Mouse (Mus musculus): ENCODE measurements at regions not wholly inside any gene's neighbourhood (a gene's known extent, or its start where the extent isn't known, plus 50 kb on each side); places are given as distances from the start of the nearest gene placed in this dataset.

GRCm38 (mm10) chr1:186198391-186198790, 81.3 kb upstream of the Lyplal1 start:
- H3K4me3 ChIP-seq (replicated peaks) = no peak overlapping the region
- no peaks in the 10 kb centered on the region for H3K4me1 ChIP-seq
- no peak for ATAC-seq (ENCODE audit: insufficient read depth, low FRiP score, low read depth)
- H3K27me3 ChIP-seq (replicated peaks) = no peaks in the 10 kb centered on the region
- H3K9ac ChIP-seq = no peak overlapping the region
- H3K36me3 ChIP-seq = no peaks in the 10 kb centered on the region
- H3K9me3 ChIP-seq = no peaks in the 10 kb centered on the region
- no peak overlapping the region for H3K27ac ChIP-seq
- 82% methylated on average over 1 of the region's 1 CpGs for WGBS
- no peak overlapping the region for H3K4me2 ChIP-seq

- Histone ChIP-seq H3K27ac (no peak overlapping the region), H3K36me3 (no peaks in the 10 kb centered on the region), H3K4me1 (no peaks in the 10 kb centered on the region), H3K9ac (no peak overlapping the region), H3K27me3 (replicated peaks) (no peaks in the 10 kb centered on the region), H3K4me3 (replicated peaks) (no peak overlapping the region), H3K4me2 (no peak overlapping the region), H3K9me3 (no peaks in the 10 kb centered on the region)
- no peak for ATAC-seq (ENCODE audit: insufficient read depth, low FRiP score, low read depth)
- WGBS = 67% methylated on average over 2 of the region's 2 CpGs
Observed at GRCm38 (mm10) chr1:186197057-186197456, 79.9 kb upstream of the Lyplal1 start.

- H3K36me3 ChIP-seq = no peaks in the 10 kb centered on the region
- WGBS = 33% methylated on average over 11 of the region's 11 CpGs
- no peaks in the 10 kb centered on the region for H3K9me3 ChIP-seq
- H3K4me3 ChIP-seq (replicated peaks) = no peak overlapping the region
- no peak for ATAC-seq (ENCODE audit: insufficient read depth, low FRiP score, low read depth)
- H3K27ac ChIP-seq = 0 out of 2 replicates have a peak overlapping the region, but pooled peaks have one; percentile 2
- no peaks in the 10 kb centered on the region for H3K4me1 ChIP-seq
- no peaks in the 10 kb centered on the region for H3K27me3 ChIP-seq (replicated peaks)
- H3K4me2 ChIP-seq = no peak overlapping the region
- H3K9ac ChIP-seq = no peak overlapping the region
Observed at GRCm38 (mm10) chr1:186189390-186189789, 72.3 kb upstream of the Lyplal1 start.

GRCm38 (mm10) chr1:186187372-186187771, 70.3 kb upstream of the Lyplal1 start:
- Histone ChIP-seq H3K27me3 (replicated peaks) (no peaks in the 10 kb centered on the region), H3K4me3 (replicated peaks) (no peak overlapping the region), H3K27ac (no peak overlapping the region), H3K36me3 (no peaks in the 10 kb centered on the region), H3K9ac (no peak overlapping the region), H3K4me2 (no peak overlapping the region), H3K4me1 (0 out of 2 replicates have a peak, but pooled peaks cover 8% of the 10 kb centered on the region), H3K9me3 (no peaks in the 10 kb centered on the region)
- 92% methylated on average over 5 of the region's 5 CpGs for WGBS
- ATAC-seq (ENCODE audit: insufficient read depth, low FRiP score, low read depth) = no peak

- no peak overlapping the region for H3K27ac ChIP-seq
- H3K4me3 ChIP-seq (replicated peaks) = peak overlapping the region; percentile 20; the same call in 1 of the 2 replicates
- WGBS = 69% methylated on average over 8 of the region's 8 CpGs
- no peak overlapping the region for H3K9ac ChIP-seq
- H3K9me3 ChIP-seq = no peaks in the 10 kb centered on the region
- H3K36me3 ChIP-seq = no peaks in the 10 kb centered on the region
- ATAC-seq (ENCODE audit: insufficient read depth, low FRiP score, low read depth) = no peak
- peak overlapping the region; percentile 51 for H3K4me2 ChIP-seq
- H3K27me3 ChIP-seq (replicated peaks) = no peaks in the 10 kb centered on the region
- H3K4me1 ChIP-seq = 0 out of 2 replicates have a peak, but pooled peaks cover 11% of the 10 kb centered on the region
Observed at GRCm38 (mm10) chr1:186183204-186183651, 66.1 kb upstream of the Lyplal1 start.

GRCm38 (mm10) chr1:186182498-186183203, 65.5 kb upstream of the Lyplal1 start:
- Histone ChIP-seq H3K9ac (no peak overlapping the region), H3K36me3 (no peaks in the 10 kb centered on the region), H3K4me2 (peak overlapping the region; percentile 51), H3K4me1 (0 out of 2 replicates have a peak, but pooled peaks cover 11% of the 10 kb centered on the region), H3K4me3 (replicated peaks) (peak overlapping the region; percentile 20), H3K27me3 (replicated peaks) (no peaks in the 10 kb centered on the region), H3K27ac (no peak overlapping the region), H3K9me3 (no peaks in the 10 kb centered on the region)
- peak; percentile 65; the same call in 1 of the 2 replicates for ATAC-seq (ENCODE audit: insufficient read depth, low FRiP score, low read depth)
- 14% methylated on average over 23 of the region's 23 CpGs for WGBS

GRCm38 (mm10) chr1:186177019-186177418, 59.9 kb upstream of the Lyplal1 start:
- Histone ChIP-seq H3K27ac (no peak overlapping the region), H3K9me3 (no peaks in the 10 kb centered on the region), H3K36me3 (no peaks in the 10 kb centered on the region), H3K27me3 (replicated peaks) (no peaks in the 10 kb centered on the region), H3K4me3 (replicated peaks) (no peak overlapping the region), H3K4me1 (no peaks in the 10 kb centered on the region), H3K4me2 (no peak overlapping the region), H3K9ac (no peak overlapping the region)
- no peak for ATAC-seq (ENCODE audit: insufficient read depth, low FRiP score, low read depth)
- 49% methylated on average over 3 of the region's 3 CpGs for WGBS

- Histone ChIP-seq H3K4me1 (no peaks in the 10 kb centered on the region), H3K4me2 (no peak overlapping the region), H3K27me3 (replicated peaks) (no peaks in the 10 kb centered on the region), H3K9ac (no peak overlapping the region), H3K9me3 (no peaks in the 10 kb centered on the region), H3K4me3 (replicated peaks) (no peak overlapping the region), H3K27ac (no peak overlapping the region), H3K36me3 (no peaks in the 10 kb centered on the region)
- peak; percentile 63; the same call in 1 of the 2 replicates for ATAC-seq (ENCODE audit: insufficient read depth, low FRiP score, low read depth)
- WGBS = 49% methylated on average over 8 of the region's 8 CpGs
Observed at GRCm38 (mm10) chr1:186173472-186174014, 56.4 kb upstream of the Lyplal1 start.

- no peak for ATAC-seq (ENCODE audit: insufficient read depth, low FRiP score, low read depth)
- 84% methylated on average over 6 of the region's 6 CpGs for WGBS
- no peak overlapping the region for H3K4me2 ChIP-seq
Observed at GRCm38 (mm10) chr1:186171691-186172090, 54.6 kb upstream of the Lyplal1 start.

More at GRCm38 (mm10) chr1:186171691-186172090, 54.6 kb upstream of the Lyplal1 start:
- Histone ChIP-seq H3K36me3 (no peaks in the 10 kb centered on the region), H3K27ac (no peak overlapping the region), H3K9me3 (no peaks in the 10 kb centered on the region), H3K9ac (no peak overlapping the region), H3K4me3 (replicated peaks) (no peak overlapping the region), H3K4me1 (no peaks in the 10 kb centered on the region), H3K27me3 (replicated peaks) (no peaks in the 10 kb centered on the region)

All from stomach, embryonic 15.5 days (tissue).